Mouse (Mus musculus) cortical plate, adult 2 months (tissue): ENCODE data around the gene Robo4.

ENCODE experiments used
- CTCF ChIP-seq: fragments of 200-500 bp; IDR thresholded peaks from 2 replicates; pipeline ENCODE4 v1.5.1; 2011; ENCODE audit warnings: mild to moderate bottlenecking, control low read depth, low read length; ENCODE audit not compliant: insufficient read depth; ENCODE audit errors: extremely low read depth
- POLR2A ChIP-seq: fragments of 200-500 bp; IDR thresholded peaks from 2 replicates; pipeline ENCODE4 v1.6.1; 2011; ENCODE audit warnings: mild to moderate bottlenecking, low read length, control low read depth; ENCODE audit not compliant: insufficient read depth; ENCODE audit errors: extremely low read depth

DNA sequence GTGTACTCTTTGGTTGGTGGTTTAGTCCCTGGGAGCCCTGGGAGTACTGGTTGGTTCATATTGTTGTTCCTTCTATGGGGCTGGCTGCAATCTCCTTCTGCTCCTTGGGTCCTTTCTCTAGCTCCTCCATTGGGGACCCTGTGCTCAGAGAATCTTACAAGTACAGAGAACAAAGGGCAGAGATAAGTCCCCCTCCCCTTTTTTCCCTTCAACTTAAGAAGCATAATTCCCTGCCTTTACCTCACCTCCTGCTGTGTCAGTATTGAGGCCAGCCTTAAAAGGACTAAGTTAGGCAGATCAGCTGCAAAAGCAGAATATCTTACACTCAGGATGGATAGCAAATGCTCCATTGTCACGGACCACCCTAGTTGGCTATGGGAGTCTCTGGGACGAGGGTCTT, 9.6 kb upstream of the Robo4 start:
- no peak for TF ChIP-seq CTCF
- TF ChIP-seq POLR2A = no peak
